Mouse (Mus musculus) midbrain, embryonic 13.5 days (tissue): ENCODE measurements around the gene Cdyl. TPM values are rescaled to one million over a fixed set of nuclear protein-coding genes. Genes with fewer than 3 reads are reported as not detected.

Source experiments
- ATAC-seq: fragments of 200-750 bp; cut with Nextera tagmentation; 2 replicates; pipeline ENCODE4 v1.8.0; 2017; ENCODE audit warnings: mild to moderate bottlenecking, moderate TSS enrichment, moderate library complexity
- H3K27ac ChIP-seq: fragments of 300-500 bp; sonication (generic); 2 replicates; pipeline ENCODE4 v1.5.1; 2015; ENCODE audit warnings: inconsistent platforms, mild to moderate bottlenecking, moderate library complexity
- H3K27me3 ChIP-seq: fragments of 300-500 bp; sonication (generic); 2 replicates; pipeline ENCODE4 v1.6.1; 2015; ENCODE audit warnings: mild to moderate bottlenecking, inconsistent platforms
- H3K36me3 ChIP-seq: fragments of 300-500 bp; sonication (generic); 2 replicates; pipeline ENCODE4 v1.6.1; 2015; ENCODE audit warnings: mild to moderate bottlenecking, inconsistent platforms
- H3K4me1 ChIP-seq: fragments of 300-500 bp; sonication (generic); replicated peaks from 2 replicates; pipeline ENCODE4 v1.6.1; 2015; ENCODE audit warnings: inconsistent platforms
- H3K4me2 ChIP-seq: fragments of 300-500 bp; sonication (generic); replicated peaks from 2 replicates; pipeline ENCODE4 v1.6.1; 2015; ENCODE audit warnings: moderate library complexity, mild to moderate bottlenecking, inconsistent platforms
- H3K4me3 ChIP-seq: fragments of 300-500 bp; sonication (generic); replicated peaks from 2 replicates; pipeline ENCODE4 v1.5.1; 2015; ENCODE audit warnings: mild to moderate bottlenecking, inconsistent platforms
- H3K9ac ChIP-seq: fragments of 300-500 bp; sonication (generic); replicated peaks from 2 replicates; pipeline ENCODE4 v1.6.1; 2015; ENCODE audit warnings: mild to moderate bottlenecking, inconsistent platforms
- H3K9me3 ChIP-seq: fragments of 300-500 bp; sonication (generic); 2 replicates; pipeline ENCODE4 v1.6.1; 2016; ENCODE audit warnings: mild to moderate bottlenecking, inconsistent platforms
- WGBS: fragments of 180-500 bp; shearing (Covaris S2); methylation state at CpG from one replicate; pipeline ENCODE4 v1.1.7; 2015; 5-methylcytosine and 5-hydroxymethylcytosine counted together
- polyA plus RNA-seq: library from polyadenylated mRNA; unstranded; fragments of >200 nt; fragmentation: Nextera tagmentation; extraction: Ambion mirVana; gene quantifications from 2 replicates; pipeline ENCODE4 v1.2.1, GENCODE M21; 2015

Cdyl gene
- polyA plus RNA-seq, 1 experiment from 2014 or later: 5.3 TPM

DNA sequence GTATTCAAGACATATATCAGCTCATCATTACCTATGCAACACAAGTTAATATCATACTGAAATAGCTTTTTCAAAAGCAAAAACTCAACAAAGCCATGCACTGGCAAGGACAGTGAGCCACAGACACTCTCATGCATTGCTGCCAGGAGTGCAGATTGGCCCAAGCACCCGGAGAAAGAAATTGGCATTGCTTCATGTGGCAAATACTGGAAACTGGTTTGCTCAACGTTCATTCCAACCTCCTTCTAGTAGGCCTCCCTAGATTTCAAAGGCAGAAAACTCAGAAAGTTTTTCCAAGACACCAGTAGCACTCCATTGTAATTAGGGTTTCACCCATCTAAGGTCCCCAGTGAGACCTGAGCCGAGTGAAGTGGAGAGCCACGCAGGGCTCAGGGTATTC lies 6.8 kb upstream of the Cdyl start:
- Histone ChIP-seq H3K9ac (no peak overlapping the region), H3K27me3 (no peaks in the 10 kb centered on the region), H3K4me1 (no peaks in the 10 kb centered on the region), H3K4me2 (no peak overlapping the region), H3K4me3 (no peak overlapping the region), H3K9me3 (no peaks in the 10 kb centered on the region), H3K36me3 (no peaks in the 10 kb centered on the region), H3K27ac (no peak overlapping the region)
- 81% methylated on average over 4 of the region's 4 CpGs for WGBS
- no peak for ATAC-seq

GRCm38 (mm10) chr13:35656853-35657252 lies 2.8 kb upstream of the Cdyl start:
- H3K36me3 ChIP-seq: no peaks in the 10 kb centered on the region
- H3K4me2 ChIP-seq: no peak overlapping the region
- WGBS: 92% methylated on average over 2 of the region's 2 CpGs
- no peaks in the 10 kb centered on the region for H3K4me1 ChIP-seq
- no peak overlapping the region for H3K27ac ChIP-seq
- H3K9ac ChIP-seq: no peak overlapping the region
- no peaks in the 10 kb centered on the region for H3K27me3 ChIP-seq
- no peak for ATAC-seq
- H3K9me3 ChIP-seq: no peaks in the 10 kb centered on the region
- no peak overlapping the region for H3K4me3 ChIP-seq

GRCm38 (mm10) chr13:35665456-35665855 lies 5.8 kb downstream of the Cdyl start:
- no peak overlapping the region for H3K4me2 ChIP-seq
- ATAC-seq: no peak
- H3K36me3 ChIP-seq: no peaks in the 10 kb centered on the region
- H3K9ac ChIP-seq: no peak overlapping the region
- H3K4me1 ChIP-seq: no peaks in the 10 kb centered on the region
- no peak overlapping the region for H3K27ac ChIP-seq
- no peak overlapping the region for H3K4me3 ChIP-seq
- H3K9me3 ChIP-seq: no peaks in the 10 kb centered on the region
- H3K27me3 ChIP-seq: no peaks in the 10 kb centered on the region
- WGBS: 93% methylated on average over 3 of the region's 3 CpGs

GRCm38 (mm10) chr13:35669910-35670469 lies 10.4 kb downstream of the Cdyl start:
- no peaks in the 10 kb centered on the region for H3K9me3 ChIP-seq

GRCm38 (mm10) chr13:35670875-35671274 lies 11.2 kb downstream of the Cdyl start:
- Histone ChIP-seq H3K4me1 (peaks cover 7% of the 10 kb centered on the region), H3K27ac (no peak overlapping the region), H3K9ac (no peak overlapping the region), H3K4me2 (no peak overlapping the region), H3K4me3 (no peak overlapping the region), H3K27me3 (no peaks in the 10 kb centered on the region), H3K36me3 (no peaks in the 10 kb centered on the region), H3K9me3 (no peaks in the 10 kb centered on the region)
- ATAC-seq: 0 out of 2 replicates have a peak, but pooled peaks have one; percentile 40
- WGBS: 23% methylated on average over 4 of the region's 4 CpGs

More at GRCm38 (mm10) chr13:35669910-35670469, 10.4 kb downstream of the Cdyl start:
- ATAC-seq: no peak
- WGBS: 87% methylated on average over 4 of the region's 4 CpGs
- H3K27ac ChIP-seq: no peak overlapping the region
- H3K4me3 ChIP-seq: no peak overlapping the region
- H3K27me3 ChIP-seq: no peaks in the 10 kb centered on the region
- no peak overlapping the region for H3K9ac ChIP-seq
- H3K4me1 ChIP-seq: peaks cover 7% of the 10 kb centered on the region
- no peak overlapping the region for H3K4me2 ChIP-seq
- no peaks in the 10 kb centered on the region for H3K36me3 ChIP-seq

GRCm38 (mm10) chr13:35676921-35677320 lies 17.3 kb downstream of the Cdyl start:
- Histone ChIP-seq H3K9me3 (no peaks in the 10 kb centered on the region), H3K36me3 (no peaks in the 10 kb centered on the region), H3K27me3 (no peaks in the 10 kb centered on the region), H3K9ac (no peak overlapping the region), H3K4me1 (no peaks in the 10 kb centered on the region), H3K4me2 (no peak overlapping the region), H3K27ac (no peak overlapping the region), H3K4me3 (no peak overlapping the region)
- ATAC-seq: no peak
- 89% methylated on average over 1 of the region's 1 CpGs for WGBS

GRCm38 (mm10) chr13:35677433-35678051 lies 17.9 kb downstream of the Cdyl start:
- Histone ChIP-seq H3K9ac (no peak overlapping the region), H3K9me3 (no peaks in the 10 kb centered on the region), H3K36me3 (no peaks in the 10 kb centered on the region), H3K27me3 (no peaks in the 10 kb centered on the region), H3K4me3 (no peak overlapping the region), H3K4me2 (no peak overlapping the region), H3K27ac (no peak overlapping the region), H3K4me1 (no peaks in the 10 kb centered on the region)
- WGBS: 83% methylated on average over 7 of the region's 7 CpGs
- no peak for ATAC-seq

- 85% methylated on average over 6 of the region's 6 CpGs for WGBS
Observed at GRCm38 (mm10) chr13:35678691-35679090, 19.1 kb downstream of the Cdyl start.

DNA sequence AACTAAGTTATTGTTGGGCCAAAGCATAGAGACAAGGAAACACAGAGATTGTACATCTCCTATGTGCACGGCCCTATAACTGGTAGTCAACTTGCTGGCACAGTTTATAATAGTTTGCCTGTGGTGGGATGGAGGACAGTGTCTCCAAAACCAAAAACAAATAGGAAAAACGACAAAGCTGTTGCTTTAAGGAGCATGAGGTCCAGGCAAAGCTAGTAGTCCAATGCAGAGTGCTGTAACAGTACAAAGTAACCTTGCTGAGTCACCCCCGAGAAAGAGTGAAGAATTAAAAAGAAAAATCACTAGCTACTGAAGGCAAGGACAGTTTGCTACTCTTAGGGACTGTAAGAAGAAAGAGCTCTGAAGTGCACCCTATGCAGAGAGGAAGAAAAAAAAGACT lies 21.7 kb downstream of the Cdyl start:
- Histone ChIP-seq H3K9me3 (no peaks in the 10 kb centered on the region), H3K4me1 (no peaks in the 10 kb centered on the region), H3K4me2 (no peak overlapping the region), H3K4me3 (no peak overlapping the region), H3K9ac (no peak overlapping the region), H3K27ac (no peak overlapping the region), H3K36me3 (no peaks in the 10 kb centered on the region), H3K27me3 (no peaks in the 10 kb centered on the region)
- 84% methylated on average over 3 of the region's 3 CpGs for WGBS
- no peak for ATAC-seq

More at GRCm38 (mm10) chr13:35678691-35679090, 19.1 kb downstream of the Cdyl start:
- Histone ChIP-seq H3K27me3 (no peaks in the 10 kb centered on the region), H3K36me3 (no peaks in the 10 kb centered on the region), H3K4me2 (no peak overlapping the region), H3K27ac (no peak overlapping the region), H3K9ac (no peak overlapping the region), H3K4me3 (no peak overlapping the region), H3K4me1 (no peaks in the 10 kb centered on the region), H3K9me3 (no peaks in the 10 kb centered on the region)
- no peak for ATAC-seq

GRCm38 (mm10) chr13:35686273-35686672 lies 26.6 kb downstream of the Cdyl start:
- Histone ChIP-seq H3K27ac (no peak overlapping the region), H3K4me3 (no peak overlapping the region), H3K9ac (no peak overlapping the region), H3K27me3 (no peaks in the 10 kb centered on the region), H3K4me1 (no peaks in the 10 kb centered on the region), H3K4me2 (no peak overlapping the region), H3K9me3 (no peaks in the 10 kb centered on the region), H3K36me3 (no peaks in the 10 kb centered on the region)
- 83% methylated on average over 8 of the region's 8 CpGs for WGBS
- ATAC-seq: no peak

GRCm38 (mm10) chr13:35689560-35689959 lies 29.9 kb downstream of the Cdyl start:
- no peaks in the 10 kb centered on the region for H3K4me1 ChIP-seq
- H3K27me3 ChIP-seq: no peaks in the 10 kb centered on the region
- H3K9ac ChIP-seq: no peak overlapping the region
- 82% methylated on average over 3 of the region's 3 CpGs for WGBS
- H3K4me2 ChIP-seq: no peak overlapping the region
- ATAC-seq: no peak
- no peak overlapping the region for H3K27ac ChIP-seq
- no peaks in the 10 kb centered on the region for H3K9me3 ChIP-seq
- no peak overlapping the region for H3K4me3 ChIP-seq
- no peaks in the 10 kb centered on the region for H3K36me3 ChIP-seq

DNA sequence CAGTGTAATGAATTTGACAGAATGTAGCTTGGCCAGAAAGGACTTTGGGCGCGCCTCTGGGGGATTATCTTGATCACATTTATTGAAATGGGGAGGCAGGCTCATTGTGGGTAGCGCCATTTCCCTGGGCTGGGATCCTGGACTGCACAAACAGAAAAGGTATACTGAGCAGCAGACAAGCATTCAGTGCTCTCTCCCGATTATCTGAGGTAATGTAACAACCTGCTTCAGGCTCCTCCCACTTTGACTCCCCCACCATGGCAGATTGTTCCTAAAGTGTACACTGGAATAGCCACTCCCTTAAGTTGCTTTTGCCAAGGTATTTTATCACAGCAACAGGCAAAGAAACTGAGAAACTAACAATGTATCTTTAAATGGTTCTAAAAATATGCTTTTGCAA lies 58.0 kb downstream of the Cdyl start:
- Histone ChIP-seq H3K9me3 (no peaks in the 10 kb centered on the region), H3K9ac (no peak overlapping the region), H3K36me3 (no peaks in the 10 kb centered on the region), H3K27me3 (no peaks in the 10 kb centered on the region), H3K4me2 (no peak overlapping the region), H3K4me3 (no peak overlapping the region), H3K4me1 (no peaks in the 10 kb centered on the region), H3K27ac (no peak overlapping the region)
- WGBS: 87% methylated on average over 4 of the region's 4 CpGs
- ATAC-seq: no peak

GRCm38 (mm10) chr13:35719581-35719980 lies 59.9 kb downstream of the Cdyl start:
- Histone ChIP-seq H3K27me3 (no peaks in the 10 kb centered on the region), H3K9me3 (no peaks in the 10 kb centered on the region), H3K36me3 (no peaks in the 10 kb centered on the region), H3K27ac (no peak overlapping the region), H3K4me2 (no peak overlapping the region), H3K9ac (no peak overlapping the region), H3K4me1 (no peaks in the 10 kb centered on the region), H3K4me3 (no peak overlapping the region)
- 83% methylated on average over 6 of the region's 6 CpGs for WGBS
- no peak for ATAC-seq
